Mouse (Mus musculus) stomach, postnatal 0 days (tissue): ENCODE results near the gene Atg4a-ps. TPM values are rescaled to one million over a fixed set of nuclear protein-coding genes. Genes with fewer than 3 reads are reported as not detected.
"Not testable (repeated sequence)": the region's sequence is repeated elsewhere in the genome, so short reads cannot be mapped to it uniquely, and the experiment has no call there.

ENCODE experiments used
- ATAC-seq: fragments of 200-750 bp; cut with Nextera tagmentation; 2 replicates; pipeline ENCODE4 v1.8.0; 2017; ENCODE audit not compliant: low FRiP score, low TSS enrichment
- DNase-seq: peaks from one replicate; pipeline ENCODE4 v3.0.0-alpha.2; 2016; ENCODE audit warnings: low spot score
- H3K27ac ChIP-seq: fragments of 300-500 bp; sonication (generic); replicated peaks from 2 replicates; pipeline ENCODE4 v1.5.1; 2014; ENCODE audit warnings: mild to moderate bottlenecking, control low read depth
- H3K27me3 ChIP-seq: fragments of 300-500 bp; sonication (generic); 2 replicates; pipeline ENCODE4 v1.6.1; 2014; ENCODE audit warnings: low read length; ENCODE audit not compliant: control insufficient read depth, insufficient read depth
- H3K36me3 ChIP-seq: fragments of 300-500 bp; sonication (generic); 2 replicates; pipeline ENCODE4 v1.6.1; 2014; ENCODE audit warnings: low read length, mixed read lengths; ENCODE audit not compliant: control insufficient read depth, insufficient read depth
- H3K4me1 ChIP-seq: fragments of 300-500 bp; sonication (generic); replicated peaks from 2 replicates; pipeline ENCODE4 v1.6.1; 2014; ENCODE audit warnings: antibody characterized with exemption; ENCODE audit not compliant: control insufficient read depth, insufficient read depth
- H3K4me2 ChIP-seq: fragments of 300-500 bp; sonication (generic); replicated peaks from 2 replicates; pipeline ENCODE4 v1.6.1; 2014; ENCODE audit warnings: low read depth, mild to moderate bottlenecking, control low read depth, moderate library complexity
- H3K4me3 ChIP-seq: fragments of 300-500 bp; sonication (generic); 2 replicates; pipeline ENCODE4 v1.5.1; 2014; ENCODE audit warnings: low read depth, low read length, control low read depth
- H3K9ac ChIP-seq: fragments of 300-500 bp; sonication (generic); 2 replicates; pipeline ENCODE4 v1.6.1; 2014; ENCODE audit warnings: mild to moderate bottlenecking, low read length, control low read depth, mixed read lengths
- H3K9me3 ChIP-seq: fragments of 300-500 bp; sonication (generic); 2 replicates; pipeline ENCODE4 v1.6.1; 2016; ENCODE audit warnings: low read length; ENCODE audit not compliant: control insufficient read depth
- CTCF ChIP-seq: IDR thresholded peaks from 2 replicates; pipeline ENCODE4 v1.5.1; 2016; ENCODE audit warnings: antibody characterized with exemption, low read depth, mild to moderate bottlenecking, moderate library complexity
- EP300 ChIP-seq: optimal IDR thresholded peaks from 2 replicates; pipeline ENCODE3; 2016; ENCODE audit warnings: antibody characterized with exemption
- WGBS: fragments of 180-500 bp; shearing (Covaris S2); extraction: QIAGEN DNeasy Blood & Tissue Kit; methylation state at CpG from one replicate; pipeline ENCODE4 v1.1.7; 2014; 5-methylcytosine and 5-hydroxymethylcytosine counted together
- polyA plus RNA-seq: library from polyadenylated mRNA; unstranded; fragments of >200 nt; fragmentation: Nextera tagmentation; extraction: Ambion mirVana; gene quantifications from 2 replicates; pipeline ENCODE4 v1.2.1, GENCODE M21; 2015

Gene Atg4a-ps
- 0.19 and 0.21 TPM in 2 replicates for polyA plus RNA-seq

GRCm38 (mm10) chr3:103645968-103646367 is at the start of gene Atg4a-ps:
Atg4a-ps (minus strand) TSS chr3:103646068.
- WGBS, result 83% methylated on average over 2 of the region's 2 CpGs
- not testable (repeated sequence) for H3K36me3 ChIP-seq, H3K4me2 ChIP-seq, H3K9ac ChIP-seq, ATAC-seq, H3K9me3 ChIP-seq, H3K27ac ChIP-seq, H3K27me3 ChIP-seq, H3K4me3 ChIP-seq, H3K4me1 ChIP-seq, DNase-seq

- WGBS, result 52% methylated on average over 3 of the region's 3 CpGs
- H3K4me1 ChIP-seq, result no peaks in the 10 kb centered on the region
Measured at GRCm38 (mm10) chr3:103695556-103695955, 49.7 kb upstream of the Atg4a-ps start.

GRCm38 (mm10) chr3:103690506-103690905 is 44.6 kb upstream of the Atg4a-ps start:
- TF ChIP-seq EP300 (no peak), CTCF (peak; percentile 60)
- WGBS, result 74% methylated on average over 3 of the region's 3 CpGs
- DNase-seq, result no peak

More at GRCm38 (mm10) chr3:103695556-103695955, 49.7 kb upstream of the Atg4a-ps start:
- Histone ChIP-seq H3K9me3 (no peaks in the 10 kb centered on the region), H3K27ac (no peak overlapping the region), H3K4me2 (no peak overlapping the region), H3K9ac (no peak overlapping the region), H3K4me3 (no peak overlapping the region), H3K36me3 (no peaks in the 10 kb centered on the region), H3K27me3 (no peaks in the 10 kb centered on the region)
- TF ChIP-seq CTCF, result no peak
- TF ChIP-seq EP300, result no peak
- ATAC-seq, result no peak
- no peak for DNase-seq

GRCm38 (mm10) chr3:103689043-103689442 is 43.2 kb upstream of the Atg4a-ps start:
- ATAC-seq, result no peak
- H3K27ac ChIP-seq, result no peak overlapping the region
- H3K4me1 ChIP-seq, result no peaks in the 10 kb centered on the region
- no peaks in the 10 kb centered on the region for H3K9me3 ChIP-seq
- DNase-seq, result no peak
- H3K27me3 ChIP-seq, result no peaks in the 10 kb centered on the region
- no peaks in the 10 kb centered on the region for H3K36me3 ChIP-seq
- H3K9ac ChIP-seq, result no peak overlapping the region
- no peak overlapping the region for H3K4me2 ChIP-seq
- WGBS, result 65% methylated on average over 1 of the region's 1 CpGs
- TF ChIP-seq EP300, result no peak
- no peak overlapping the region for H3K4me3 ChIP-seq

More at GRCm38 (mm10) chr3:103690506-103690905, 44.6 kb upstream of the Atg4a-ps start:
- H3K36me3 ChIP-seq, result no peaks in the 10 kb centered on the region
- ATAC-seq, result no peak
- H3K27me3 ChIP-seq, result no peaks in the 10 kb centered on the region
- H3K9ac ChIP-seq, result no peak overlapping the region
- H3K27ac ChIP-seq, result no peak overlapping the region
- no peaks in the 10 kb centered on the region for H3K9me3 ChIP-seq
- no peak overlapping the region for H3K4me2 ChIP-seq
- no peak overlapping the region for H3K4me3 ChIP-seq
- no peaks in the 10 kb centered on the region for H3K4me1 ChIP-seq

- H3K27me3 ChIP-seq, result no peaks in the 10 kb centered on the region
- no peak overlapping the region for H3K27ac ChIP-seq
- H3K9me3 ChIP-seq, result no peaks in the 10 kb centered on the region
- H3K4me1 ChIP-seq, result no peaks in the 10 kb centered on the region
- DNase-seq (no peak), ATAC-seq (no peak)
- H3K36me3 ChIP-seq, result no peaks in the 10 kb centered on the region
- 31% methylated on average over 5 of the region's 5 CpGs for WGBS
- H3K4me2 ChIP-seq, result no peak overlapping the region
- TF ChIP-seq CTCF (no peak), EP300 (no peak)
- no peak overlapping the region for H3K9ac ChIP-seq
- no peak overlapping the region for H3K4me3 ChIP-seq
Measured at GRCm38 (mm10) chr3:103683966-103684319, 38.1 kb upstream of the Atg4a-ps start.

GRCm38 (mm10) chr3:103683234-103683965 is 37.5 kb upstream of the Atg4a-ps start:
- DNase-seq (no peak), ATAC-seq (no peak)
- Histone ChIP-seq H3K4me2 (no peak overlapping the region), H3K4me1 (no peaks in the 10 kb centered on the region), H3K27me3 (no peaks in the 10 kb centered on the region), H3K9me3 (no peaks in the 10 kb centered on the region), H3K4me3 (no peak overlapping the region), H3K36me3 (no peaks in the 10 kb centered on the region), H3K27ac (no peak overlapping the region), H3K9ac (no peak overlapping the region)
- WGBS, result 8% methylated on average over 21 of the region's 21 CpGs
- no peak for TF ChIP-seq EP300
- no peak for TF ChIP-seq CTCF
